Comparison of ENCODE assay signal across 9 mouse cellular contexts in the genomic region with DNA sequence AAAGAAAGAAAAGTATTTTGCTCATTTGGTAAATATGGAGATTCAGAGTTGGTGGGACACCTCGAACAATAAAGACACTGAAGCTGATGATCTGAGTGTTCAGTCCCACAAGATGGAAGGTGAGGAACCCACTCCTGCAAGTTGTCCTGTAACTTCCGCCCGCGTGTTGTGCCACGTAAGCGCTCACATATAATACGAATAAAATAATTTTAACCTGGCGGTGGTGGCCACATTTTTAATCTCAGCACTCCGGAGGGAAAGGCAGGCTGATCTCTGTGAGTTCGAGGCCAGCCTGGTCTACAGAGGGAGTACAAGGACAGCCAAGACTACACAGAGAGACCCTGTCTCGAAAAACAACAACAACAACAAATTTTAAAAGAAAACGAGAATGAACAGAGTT. TPM values are rescaled to one million over a fixed set of nuclear protein-coding genes. Genes with fewer than 3 reads are reported as not detected.
A peak's percentile ranks its signal among the peaks of the same experiment; 100 is the strongest.
DNase-seq lines count a peak whose midpoint lies in the region; ATAC-seq and TF ChIP-seq lines count a peak whose summit lies in the region.
"Had no signal": no experiment of that assay in that cellular context is flagged by ENCODE, and none has a peak within 500 bp of the region (broad histone marks: within the 10 kb centered on the region; RNA-seq: fewer than 3 reads in every experiment).

No protein-coding gene starts in this region.

- intact Hi-C loops in left cerebral cortex, postnatal 25 days (cut with DNase I) = no loop called here

- no peak for TF ChIP-seq CTCF in cerebellum, adult 2 months (IDR thresholded peaks at IDR 0.05; ENCODE audit: borderline replicate concordance, insufficient read depth, low read depth, low read length)
- TF ChIP-seq CTCF in small intestine, adult 2 months (IDR thresholded peaks at IDR 0.05; ENCODE audit: extremely low read depth, insufficient read length, insufficient replicate concordance, low read depth, low read length) = no peak

- no peak for DNase-seq in cerebellum, adult 2 months
- no peak for DNase-seq in cerebellum, postnatal 4 days (ENCODE audit: low spot score in 2 of 2)
- DNase-seq in limb, embryonic 11.5 days (ENCODE audit: low spot score) = no peak
- no peak for DNase-seq in urinary bladder, adult 2 months (ENCODE audit: low spot score)
- DNase-seq in left cerebral cortex, postnatal 25 days (ENCODE audit: low spot score in 2 of 2) = no peak

- no peak for TF ChIP-seq POLR2A in cerebellum, adult 2 months (IDR thresholded peaks at IDR 0.05; ENCODE audit: borderline replicate concordance, insufficient read depth, low read length)
- TF ChIP-seq POLR2A in small intestine, adult 2 months (IDR thresholded peaks at IDR 0.05; ENCODE audit: low read depth, low read length) = no peak

- H3K9ac ChIP-seq in limb, embryonic 11.5 days (ENCODE audit: low read length) = peak overlapping the region; percentile 87

- H3K36me3 ChIP-seq in megakaryocyte, embryonic 14.5 days (replicated peaks; ENCODE audit: low read length) = peaks cover 25% of the 10 kb centered on the region
- no peaks in the 10 kb centered on the region for H3K36me3 ChIP-seq in limb, embryonic 11.5 days (ENCODE audit: control insufficient read depth, insufficient read depth, low read length)
- peaks cover 1% of the 10 kb centered on the region; the same call in 1 of the 2 replicates for H3K36me3 ChIP-seq in small intestine, adult 2 months (ENCODE audit: control insufficient read depth, insufficient read depth, low read length)

- peak overlapping the region; percentile 50; the same call in 1 of the 2 replicates for H3K27ac ChIP-seq in cerebellum, adult 2 months (ENCODE audit: insufficient read depth, low read length)
- no peak overlapping the region for H3K27ac ChIP-seq in limb, embryonic 11.5 days (replicated peaks; ENCODE audit: low read depth, low read length)
- H3K27ac ChIP-seq in small intestine, adult 2 months (ENCODE audit: insufficient read depth, low read depth, low read length) = peak overlapping the region; percentile 48; the same call in 1 of the 2 replicates

- H3K4me2 ChIP-seq in limb, embryonic 11.5 days (ENCODE audit: low read depth, severe bottlenecking) = peak overlapping the region; percentile 49

- no peak for ATAC-seq in megakaryocyte, adult 5-6 weeks (ENCODE audit: poor library complexity, severe bottlenecking)
- no peak for ATAC-seq in limb, embryonic 11.5 days (ENCODE audit: insufficient number of reproducible peaks, low FRiP score, low TSS enrichment, low read depth)

- peak overlapping the region; percentile 79 for H3K4me3 ChIP-seq in cerebellum, adult 2 months (replicated peaks; ENCODE audit: insufficient read depth, low read depth, low read length)
- peak overlapping the region; percentile 100 for H3K4me3 ChIP-seq in megakaryocyte, embryonic 14.5 days (replicated peaks)
- H3K4me3 ChIP-seq in limb, embryonic 11.5 days (ENCODE audit: low read depth, low read length) = peak overlapping the region; percentile 92
- peak overlapping the region; percentile 92 for H3K4me3 ChIP-seq in small intestine, adult 2 months (ENCODE audit: low read depth, low read length)

- H3K9me3 ChIP-seq in megakaryocyte, embryonic 14.5 days = no peaks in the 10 kb centered on the region
- no peaks in the 10 kb centered on the region for H3K9me3 ChIP-seq in limb, embryonic 11.5 days (ENCODE audit: control insufficient read depth, low read length)

- WGBS in cerebellum, adult 2 months = 54% methylated on average over 12 of the region's 12 CpGs
- WGBS in limb, embryonic 11.5 days = 49% methylated on average over 12 of the region's 12 CpGs
- WGBS in small intestine, adult 2 months = 66% methylated on average over 12 of the region's 12 CpGs

- H3K27me3 ChIP-seq in cerebellum, adult 2 months (ENCODE audit: control insufficient read depth, insufficient read depth, low read length) = no peaks in the 10 kb centered on the region
- no peaks in the 10 kb centered on the region for H3K27me3 ChIP-seq in megakaryocyte, embryonic 14.5 days (replicated peaks)
- H3K27me3 ChIP-seq in limb, embryonic 11.5 days (ENCODE audit: control insufficient read depth, insufficient read depth, low read length) = no peaks in the 10 kb centered on the region
- H3K27me3 ChIP-seq in small intestine, adult 2 months (ENCODE audit: control insufficient read depth, insufficient read depth, low read length) = no peaks in the 10 kb centered on the region

- H3K4me1 ChIP-seq in cerebellum, adult 2 months (ENCODE audit: control insufficient read depth, insufficient read depth, low read length) = peaks cover 2% of the 10 kb centered on the region
- H3K4me1 ChIP-seq in megakaryocyte, embryonic 14.5 days = peaks cover 35% of the 10 kb centered on the region
- H3K4me1 ChIP-seq in limb, embryonic 11.5 days (ENCODE audit: control insufficient read depth, insufficient read depth, low read length) = no peaks in the 10 kb centered on the region
- H3K4me1 ChIP-seq in small intestine, adult 2 months (ENCODE audit: control insufficient read depth, insufficient read depth, insufficient read length, low read length) = peaks cover 9% of the 10 kb centered on the region; the same call in 1 of the 2 replicates

RNA-seq across cellular contexts. Expression of gene Brk1, which starts 0.6 kb away (rescaled TPM):
- polyA plus RNA-seq in cerebellum, adult 2 months (2012; rRNA removed) = 224 and 238 TPM in 2 replicates
- polyA plus RNA-seq in megakaryocyte, embryonic 14.5 days (2012; ENCODE audit: insufficient read depth, low replicate concordance) = 5.0 and 27.4 TPM in 2 replicates
- 364 and 398 TPM in 2 replicates for total RNA-seq in megakaryocyte, adult 5-6 weeks (2015)
- total RNA-seq in megakaryocyte, adult 5-6 weeks (2017) = 185 and 211 TPM in 2 replicates
- 220 and 221 TPM in 2 replicates for polyA plus RNA-seq in limb, embryonic 11.5 days (2014; fragmentation: Nextera tagmentation; extraction: Ambion mirVana)
- 36.4 and 71.2 TPM in 2 replicates for polyA plus RNA-seq in small intestine, adult 2 months (2012; rRNA removed)
- polyA plus RNA-seq in urinary bladder, adult 2 months (2012; rRNA removed) = 176 and 195 TPM in 2 replicates
- total RNA-seq in left cerebral cortex, postnatal 25 days (2021) = 100 to 1,000 TPM; 249 to 254 TPM

RNA-seq across cellular contexts. Expression of gene Fancd2os, which starts 3.5 kb away (rescaled TPM):
- polyA plus RNA-seq in cerebellum, adult 2 months (2012; rRNA removed) = not detected in 2 replicates
- not detected in 2 replicates for polyA plus RNA-seq in megakaryocyte, embryonic 14.5 days (2012; ENCODE audit: insufficient read depth, low replicate concordance)
- total RNA-seq in megakaryocyte, adult 5-6 weeks (2015) = 0.18 TPM in 1 of 2 replicates, not detected in the other
- total RNA-seq in megakaryocyte, adult 5-6 weeks (2017) = not detected in 2 replicates
- polyA plus RNA-seq in limb, embryonic 11.5 days (2014; fragmentation: Nextera tagmentation; extraction: Ambion mirVana) = 0.19 and 0.40 TPM in 2 replicates
- polyA plus RNA-seq in small intestine, adult 2 months (2012; rRNA removed) = not detected in 2 replicates
- not detected in 2 replicates for polyA plus RNA-seq in urinary bladder, adult 2 months (2012; rRNA removed)
- under 1 TPM; 0.25 to 0.34 TPM for total RNA-seq in left cerebral cortex, postnatal 25 days (2021)
- total RNA-seq: neutrophil, adult 5-6 weeks had no signal

RNA-seq across cellular contexts. Expression of gene Vhl, which starts 19.8 kb away (rescaled TPM):
- 43.9 and 50.1 TPM in 2 replicates for polyA plus RNA-seq in cerebellum, adult 2 months (2012; rRNA removed)
- 2.8 and 7.5 TPM in 2 replicates for polyA plus RNA-seq in megakaryocyte, embryonic 14.5 days (2012; ENCODE audit: insufficient read depth, low replicate concordance)
- 38.3 and 39.8 TPM in 2 replicates for total RNA-seq in megakaryocyte, adult 5-6 weeks (2015)
- 24.1 and 28.0 TPM in 2 replicates for total RNA-seq in megakaryocyte, adult 5-6 weeks (2017)
- polyA plus RNA-seq in limb, embryonic 11.5 days (2014; fragmentation: Nextera tagmentation; extraction: Ambion mirVana) = 60.3 and 60.5 TPM in 2 replicates
- 6.0 and 7.8 TPM in 2 replicates for polyA plus RNA-seq in small intestine, adult 2 months (2012; rRNA removed)
- 14.9 and 22.5 TPM in 2 replicates for polyA plus RNA-seq in urinary bladder, adult 2 months (2012; rRNA removed)
- total RNA-seq in left cerebral cortex, postnatal 25 days (2021) = 10 to 100 TPM; 50.4 to 51.4 TPM

RNA-seq across cellular contexts. Expression of gene Irak2, which starts 34.3 kb away (rescaled TPM):
- polyA plus RNA-seq in cerebellum, adult 2 months (2012; rRNA removed) = 15.5 and 19.5 TPM in 2 replicates
- polyA plus RNA-seq in megakaryocyte, embryonic 14.5 days (2012; ENCODE audit: insufficient read depth, low replicate concordance) = 31.8 and 48.4 TPM in 2 replicates
- 22.5 and 25.3 TPM in 2 replicates for total RNA-seq in megakaryocyte, adult 5-6 weeks (2015)
- total RNA-seq in megakaryocyte, adult 5-6 weeks (2017) = 63.1 and 83.2 TPM in 2 replicates
- polyA plus RNA-seq in limb, embryonic 11.5 days (2014; fragmentation: Nextera tagmentation; extraction: Ambion mirVana) = 2.9 and 3.9 TPM in 2 replicates
- 35.4 and 97.6 TPM in 2 replicates for polyA plus RNA-seq in small intestine, adult 2 months (2012; rRNA removed)
- 69.3 and 91.4 TPM in 2 replicates for polyA plus RNA-seq in urinary bladder, adult 2 months (2012; rRNA removed)
- total RNA-seq in left cerebral cortex, postnatal 25 days (2021) = 10 to 100 TPM; 18.5 to 21.1 TPM
